Mouse (Mus musculus): Measurements from ENCODE around the gene Fam133b. TPM values are rescaled to one million over a fixed set of nuclear protein-coding genes. Genes with fewer than 3 reads are reported as not detected.

Fam133b gene
- polyA plus RNA-seq, 1 experiment from 2014 or later = 18.7 TPM

DNA sequence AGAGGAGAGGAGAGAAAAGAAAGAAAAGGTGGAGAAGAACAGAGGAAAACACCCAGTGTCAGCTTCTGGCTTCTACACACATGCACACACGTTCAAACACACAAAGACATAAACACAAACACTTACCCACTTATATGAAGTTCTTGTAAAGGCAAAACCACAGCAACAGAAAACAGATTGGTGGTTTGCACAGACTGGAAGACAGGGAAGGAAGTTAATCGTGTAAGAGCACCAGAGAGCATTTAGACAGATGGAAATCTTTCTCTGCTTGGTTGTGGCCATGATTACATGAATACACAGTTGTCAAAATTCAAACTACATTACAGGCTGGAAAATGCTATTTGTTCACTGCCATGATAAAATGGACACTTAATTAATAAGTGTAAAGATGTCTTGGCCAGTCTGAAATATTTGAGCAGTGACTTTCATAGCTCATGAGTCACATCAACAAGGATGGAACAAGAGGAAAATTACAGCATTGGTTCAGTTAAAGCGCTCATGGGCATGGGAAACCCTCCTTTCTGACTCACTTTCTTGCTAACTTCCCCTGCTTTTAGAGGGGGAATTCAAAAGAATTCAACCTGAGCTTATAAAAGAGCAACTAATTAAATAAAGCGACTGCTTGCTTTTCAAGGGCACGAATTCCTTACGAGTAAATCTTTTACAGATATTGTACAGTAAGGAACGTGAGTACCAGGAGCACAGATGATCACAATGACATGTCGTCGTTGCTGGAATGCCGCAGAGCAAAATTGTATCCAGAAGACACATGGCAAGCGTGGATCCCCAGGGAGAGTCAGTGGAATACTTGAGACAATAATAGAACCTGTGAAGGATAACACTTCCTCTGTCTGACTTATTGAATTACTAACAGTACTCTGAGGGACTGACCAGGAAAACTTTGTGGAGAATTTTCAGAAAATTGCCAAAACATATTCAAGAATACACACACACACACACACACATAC is 4.8 kb upstream of the Fam133b start:
- no peaks in the 10 kb centered on the region for H3K36me3 ChIP-seq (ENCODE audit: control insufficient read depth, insufficient read depth, low read length)
- no peak overlapping the region for H3K9ac ChIP-seq (ENCODE audit: low read depth, low read length)
- no peak for ATAC-seq
- H3K4me1 ChIP-seq (ENCODE audit: control insufficient read depth, insufficient read depth, low read length) = no peaks in the 10 kb centered on the region
- no peak overlapping the region for H3K27ac ChIP-seq (ENCODE audit: low read length)
- no peaks in the 10 kb centered on the region for H3K9me3 ChIP-seq (ENCODE audit: control insufficient read depth, low read length)
- no peaks in the 10 kb centered on the region for H3K27me3 ChIP-seq (replicated peaks; ENCODE audit: control insufficient read depth, insufficient read depth, low read length)
- no peak overlapping the region for H3K4me2 ChIP-seq (ENCODE audit: low read depth, low read length)
- H3K4me3 ChIP-seq (ENCODE audit: low read length) = no peak overlapping the region
- WGBS = 63% methylated on average over 11 of the region's 11 CpGs

DNA sequence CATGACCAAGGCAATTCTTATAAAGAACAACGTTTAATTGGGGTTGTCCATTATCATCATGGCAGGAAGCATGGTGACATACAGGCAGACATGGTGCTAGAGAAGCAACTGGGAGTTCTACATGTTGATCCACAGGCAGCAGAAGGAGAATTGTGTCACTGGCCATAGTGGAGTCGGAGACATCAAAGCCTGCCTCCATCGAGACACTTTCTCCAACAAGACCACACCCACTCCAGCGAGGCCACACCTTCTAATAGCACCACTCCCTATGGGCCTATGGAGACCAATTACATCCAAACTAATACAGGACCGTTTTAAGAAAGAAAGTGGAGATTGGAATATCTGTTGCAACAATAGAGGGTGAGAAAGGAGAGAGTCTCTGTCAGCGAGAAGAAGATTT is 1.8 kb upstream of the Fam133b start:
- ATAC-seq = no peak
- WGBS = 81% methylated on average over 6 of the region's 6 CpGs
- Histone ChIP-seq H3K9ac (ENCODE audit: low read depth, low read length) (no peak overlapping the region), H3K27ac (ENCODE audit: low read length) (no peak overlapping the region), H3K27me3 (replicated peaks; ENCODE audit: control insufficient read depth, insufficient read depth, low read length) (no peaks in the 10 kb centered on the region), H3K4me3 (ENCODE audit: low read length) (no peak overlapping the region), H3K4me2 (ENCODE audit: low read depth, low read length) (no peak overlapping the region), H3K9me3 (ENCODE audit: control insufficient read depth, low read length) (no peaks in the 10 kb centered on the region), H3K36me3 (ENCODE audit: control insufficient read depth, insufficient read depth, low read length) (no peaks in the 10 kb centered on the region), H3K4me1 (ENCODE audit: control insufficient read depth, insufficient read depth, low read length) (peaks cover 7% of the 10 kb centered on the region)

GRCm38 (mm10) chr5:3544480-3544769 is 792 bp downstream of the Fam133b start:
- H3K27me3 ChIP-seq (replicated peaks; ENCODE audit: control insufficient read depth, insufficient read depth, low read length) = no peaks in the 10 kb centered on the region
- H3K27ac ChIP-seq (ENCODE audit: low read length) = no peak overlapping the region
- peak overlapping the region; percentile 98 for H3K4me3 ChIP-seq (ENCODE audit: low read length)
- peak; percentile 41; the same call in 1 of the 2 replicates for ATAC-seq
- peaks cover 4% of the 10 kb centered on the region; the same call in 1 of the 2 replicates for H3K36me3 ChIP-seq (ENCODE audit: control insufficient read depth, insufficient read depth, low read length)
- 9% methylated on average over 7 of the region's 7 CpGs for WGBS
- H3K4me2 ChIP-seq (ENCODE audit: low read depth, low read length) = peak overlapping the region; percentile 62
- H3K9ac ChIP-seq (ENCODE audit: low read depth, low read length) = peak overlapping the region; percentile 96
- peaks cover 7% of the 10 kb centered on the region for H3K4me1 ChIP-seq (ENCODE audit: control insufficient read depth, insufficient read depth, low read length)
- no peaks in the 10 kb centered on the region for H3K9me3 ChIP-seq (ENCODE audit: control insufficient read depth, low read length)

DNA sequence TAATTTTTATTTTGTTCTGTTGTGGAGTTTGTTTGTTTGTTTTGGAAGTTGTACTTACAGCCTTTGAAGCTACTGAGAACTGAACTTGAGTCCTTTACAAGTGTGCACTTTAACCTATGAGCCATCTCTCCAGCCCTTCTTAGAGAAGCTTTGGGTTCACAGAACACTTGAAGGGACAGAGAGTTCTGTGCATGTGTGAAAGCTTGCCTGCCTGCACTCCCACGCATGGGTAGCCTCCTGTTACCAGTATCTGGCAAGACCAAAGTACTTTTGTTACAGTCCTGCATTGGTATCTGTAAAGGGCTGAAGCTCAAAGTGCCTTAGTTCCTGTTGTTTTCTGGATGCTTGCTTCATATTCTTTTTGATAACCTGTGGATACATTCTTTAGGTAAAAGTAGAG is 2.6 kb downstream of the Fam133b start:
- no peak overlapping the region for H3K4me3 ChIP-seq (ENCODE audit: low read length)
- WGBS = 81% methylated on average over 1 of the region's 1 CpGs
- no peaks in the 10 kb centered on the region for H3K27me3 ChIP-seq (replicated peaks; ENCODE audit: control insufficient read depth, insufficient read depth, low read length)
- no peak overlapping the region for H3K27ac ChIP-seq (ENCODE audit: low read length)
- no peak overlapping the region for H3K4me2 ChIP-seq (ENCODE audit: low read depth, low read length)
- no peak overlapping the region for H3K9ac ChIP-seq (ENCODE audit: low read depth, low read length)
- H3K9me3 ChIP-seq (ENCODE audit: control insufficient read depth, low read length) = no peaks in the 10 kb centered on the region
- H3K36me3 ChIP-seq (ENCODE audit: control insufficient read depth, insufficient read depth, low read length) = peaks cover 4% of the 10 kb centered on the region; the same call in 1 of the 2 replicates
- peaks cover 7% of the 10 kb centered on the region for H3K4me1 ChIP-seq (ENCODE audit: control insufficient read depth, insufficient read depth, low read length)
- no peak for ATAC-seq

DNA sequence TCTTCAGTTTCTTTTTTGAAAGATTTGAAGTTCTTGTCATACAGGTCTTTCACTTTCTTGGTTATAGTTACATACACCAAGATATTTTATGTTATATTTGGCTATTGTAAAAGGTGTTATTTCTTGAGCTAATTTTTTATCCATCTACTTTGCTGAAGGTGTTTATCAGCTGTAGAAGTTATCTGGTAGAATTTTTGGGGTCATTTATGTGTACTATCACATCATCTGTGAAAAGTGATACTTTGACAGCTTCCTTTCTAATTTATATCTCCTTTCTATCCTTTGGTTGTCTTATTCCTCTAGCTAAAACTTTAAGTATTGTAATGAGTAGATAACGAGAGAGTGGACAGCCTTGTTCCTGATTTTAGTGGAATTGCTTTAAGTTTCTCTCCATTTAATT is 7.8 kb downstream of the Fam133b start:
- H3K36me3 ChIP-seq (ENCODE audit: control insufficient read depth, insufficient read depth, low read length) = peaks cover 4% of the 10 kb centered on the region; the same call in 1 of the 2 replicates
- H3K4me1 ChIP-seq (ENCODE audit: control insufficient read depth, insufficient read depth, low read length) = no peaks in the 10 kb centered on the region
- ATAC-seq = no peak
- H3K9ac ChIP-seq (ENCODE audit: low read depth, low read length) = no peak overlapping the region
- no peaks in the 10 kb centered on the region for H3K27me3 ChIP-seq (replicated peaks; ENCODE audit: control insufficient read depth, insufficient read depth, low read length)
- H3K4me2 ChIP-seq (ENCODE audit: low read depth, low read length) = no peak overlapping the region
- no peak overlapping the region for H3K27ac ChIP-seq (ENCODE audit: low read length)
- WGBS = 98% methylated on average over 1 of the region's 1 CpGs
- no peak overlapping the region for H3K4me3 ChIP-seq (ENCODE audit: low read length)
- no peaks in the 10 kb centered on the region for H3K9me3 ChIP-seq (ENCODE audit: control insufficient read depth, low read length)

DNA sequence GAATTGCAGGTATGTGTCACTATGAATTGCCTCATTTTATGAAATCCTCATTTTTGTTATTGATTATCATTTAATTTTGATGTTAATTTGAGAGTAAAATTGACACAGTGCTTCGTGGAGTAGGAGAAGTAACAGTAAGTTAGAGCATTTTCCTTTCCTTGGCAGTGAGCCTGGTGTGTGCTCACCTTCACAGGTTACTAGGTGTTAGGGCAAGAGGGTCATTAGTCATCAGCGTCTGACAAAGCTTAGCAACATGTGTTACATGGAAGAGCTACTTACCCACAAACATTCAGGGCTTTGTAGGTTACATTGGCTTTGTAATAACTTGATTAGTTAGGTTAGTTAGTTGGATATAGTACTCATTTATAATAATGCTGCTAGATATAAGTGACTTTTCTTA is 10.6 kb downstream of the Fam133b start:
- no peaks in the 10 kb centered on the region for H3K4me1 ChIP-seq (ENCODE audit: control insufficient read depth, insufficient read depth, low read length)
- H3K4me2 ChIP-seq (ENCODE audit: low read depth, low read length) = no peak overlapping the region
- no peak overlapping the region for H3K4me3 ChIP-seq (ENCODE audit: low read length)
- ATAC-seq = no peak
- no peaks in the 10 kb centered on the region for H3K27me3 ChIP-seq (replicated peaks; ENCODE audit: control insufficient read depth, insufficient read depth, low read length)
- no peak overlapping the region for H3K27ac ChIP-seq (ENCODE audit: low read length)
- H3K9ac ChIP-seq (ENCODE audit: low read depth, low read length) = no peak overlapping the region
- 0 out of 2 replicates have a peak, but pooled peaks cover 3% of the 10 kb centered on the region for H3K36me3 ChIP-seq (ENCODE audit: control insufficient read depth, insufficient read depth, low read length)
- H3K9me3 ChIP-seq (ENCODE audit: control insufficient read depth, low read length) = no peaks in the 10 kb centered on the region
- WGBS = 85% methylated on average over 2 of the region's 2 CpGs

DNA sequence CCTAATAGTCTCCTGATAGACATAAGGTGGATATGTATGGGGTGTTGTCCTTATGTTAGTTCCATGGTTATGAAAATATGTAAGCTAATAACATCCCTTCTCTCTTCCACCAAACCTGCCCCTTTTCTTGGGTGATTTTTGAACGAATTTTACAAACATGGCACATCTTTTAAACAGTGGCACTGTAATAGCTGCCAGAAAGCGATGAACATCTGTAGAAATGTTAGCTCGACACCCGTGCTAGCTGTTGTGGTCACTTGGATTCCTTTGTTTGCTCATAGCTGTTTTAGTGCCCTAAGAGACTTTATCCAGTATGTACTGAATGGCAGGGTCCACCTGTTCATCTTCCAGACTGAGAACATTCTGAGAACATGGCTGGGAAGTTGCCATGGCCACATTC is 27.6 kb downstream of the Fam133b start, which contains the start of gene 1700109H08Rik:
1700109H08Rik (plus strand) TSS at position 301 of the 400 bp plus-strand sequence.
- no peak within 1 kb of the TSS for H3K9ac ChIP-seq (ENCODE audit: low read depth, low read length)
- no peaks in the 10 kb centered on the region for H3K4me1 ChIP-seq (ENCODE audit: control insufficient read depth, insufficient read depth, low read length)
- no peak within 1 kb of the TSS for H3K4me3 ChIP-seq (ENCODE audit: low read length)
- no peak for ATAC-seq
- H3K27ac ChIP-seq (ENCODE audit: low read length) = no peak within 1 kb of the TSS
- no peaks in the 10 kb centered on the region for H3K27me3 ChIP-seq (replicated peaks; ENCODE audit: control insufficient read depth, insufficient read depth, low read length)
- H3K4me2 ChIP-seq (ENCODE audit: low read depth, low read length) = no peak within 1 kb of the TSS
- WGBS = 91% methylated on average over 4 of the region's 4 CpGs
- peaks cover 33% of the 10 kb centered on the region for H3K36me3 ChIP-seq (ENCODE audit: control insufficient read depth, insufficient read depth, low read length)
- H3K9me3 ChIP-seq (ENCODE audit: control insufficient read depth, low read length) = peaks cover 6% of the 10 kb centered on the region; the same call in 1 of the 2 replicates

- Histone ChIP-seq H3K4me3 (ENCODE audit: low read length) (no peak overlapping the region), H3K27ac (ENCODE audit: low read length) (no peak overlapping the region), H3K27me3 (replicated peaks; ENCODE audit: control insufficient read depth, insufficient read depth, low read length) (no peaks in the 10 kb centered on the region), H3K4me2 (ENCODE audit: low read depth, low read length) (no peak overlapping the region), H3K9ac (ENCODE audit: low read depth, low read length) (no peak overlapping the region), H3K4me1 (ENCODE audit: control insufficient read depth, insufficient read depth, low read length) (no peaks in the 10 kb centered on the region), H3K9me3 (ENCODE audit: control insufficient read depth, low read length) (peaks cover 6% of the 10 kb centered on the region; the same call in 1 of the 2 replicates), H3K36me3 (ENCODE audit: control insufficient read depth, insufficient read depth, low read length) (peaks cover 46% of the 10 kb centered on the region)
- 93% methylated on average over 2 of the region's 2 CpGs for WGBS
- ATAC-seq = no peak
These were observed 31.2 kb downstream of the Fam133b start for GRCm38 (mm10) chr5:3574825-3575224.

- no peak for ATAC-seq
- peaks cover 39% of the 10 kb centered on the region for H3K36me3 ChIP-seq (ENCODE audit: control insufficient read depth, insufficient read depth, low read length)
These were observed 34.3 kb downstream of the Fam133b start for GRCm38 (mm10) chr5:3577939-3578338.

More at GRCm38 (mm10) chr5:3577939-3578338, 34.3 kb downstream of the Fam133b start:
- peaks cover 6% of the 10 kb centered on the region; the same call in 1 of the 2 replicates for H3K9me3 ChIP-seq (ENCODE audit: control insufficient read depth, low read length)
- H3K27me3 ChIP-seq (replicated peaks; ENCODE audit: control insufficient read depth, insufficient read depth, low read length) = no peaks in the 10 kb centered on the region
- WGBS = 98% methylated on average over 2 of the region's 2 CpGs
- H3K9ac ChIP-seq (ENCODE audit: low read depth, low read length) = no peak overlapping the region
- H3K4me2 ChIP-seq (ENCODE audit: low read depth, low read length) = no peak overlapping the region
- H3K4me3 ChIP-seq (ENCODE audit: low read length) = no peak overlapping the region
- no peak overlapping the region for H3K27ac ChIP-seq (ENCODE audit: low read length)
- no peaks in the 10 kb centered on the region for H3K4me1 ChIP-seq (ENCODE audit: control insufficient read depth, insufficient read depth, low read length)
